Mouse (Mus musculus): Measurements from ENCODE around the gene Fam196a.

Gene Fam196a

GRCm38 (mm10) chr7:134937927-134938609 lies at the start of gene Fam196a:
Fam196a (minus strand) TSS chr7:134938430.
- DNase-seq (ENCODE audit: low spot score): peak; percentile 63

GRCm38 (mm10) chr7:134961608-134962007 lies 23.4 kb upstream of the Fam196a start:
- no peak for DNase-seq (ENCODE audit: low spot score)

GRCm38 (mm10) chr7:134960871-134961270 lies 22.6 kb upstream of the Fam196a start:
- peak; percentile 2 for DNase-seq (ENCODE audit: low spot score)

GRCm38 (mm10) chr7:134959086-134959485 lies 20.9 kb upstream of the Fam196a start:
- DNase-seq (ENCODE audit: low spot score): no peak

GRCm38 (mm10) chr7:134945925-134946716 lies 7.9 kb upstream of the Fam196a start:
- DNase-seq (ENCODE audit: low spot score): no peak

GRCm38 (mm10) chr7:134943701-134944100 lies 5.5 kb upstream of the Fam196a start:
- DNase-seq (ENCODE audit: low spot score): no peak

GRCm38 (mm10) chr7:134943063-134943462 lies 4.8 kb upstream of the Fam196a start:
- DNase-seq (ENCODE audit: low spot score): no peak

- no peak for DNase-seq (ENCODE audit: low spot score)
Observed at GRCm38 (mm10) chr7:134941891-134942290, 3.7 kb upstream of the Fam196a start.

GRCm38 (mm10) chr7:134937471-134937926 lies 731 bp downstream of the Fam196a start:
- peak; percentile 6 for DNase-seq (ENCODE audit: low spot score)

GRCm38 (mm10) chr7:134931886-134932285 lies 6.3 kb downstream of the Fam196a start:
- DNase-seq (ENCODE audit: low spot score): no peak

- no peak for DNase-seq (ENCODE audit: low spot score)
Observed at GRCm38 (mm10) chr7:134901992-134902391, 36.2 kb downstream of the Fam196a start.

- no peak for DNase-seq (ENCODE audit: low spot score)
Observed at GRCm38 (mm10) chr7:134899462-134899861, 38.8 kb downstream of the Fam196a start.

- no peak for DNase-seq (ENCODE audit: low spot score)
Observed at GRCm38 (mm10) chr7:134894604-134895003, 43.6 kb downstream of the Fam196a start.

- DNase-seq (ENCODE audit: low spot score): no peak
Observed at GRCm38 (mm10) chr7:134892972-134893371, 45.3 kb downstream of the Fam196a start.

GRCm38 (mm10) chr7:134892449-134892871 lies 45.8 kb downstream of the Fam196a start:
- no peak for DNase-seq (ENCODE audit: low spot score)

GRCm38 (mm10) chr7:134883516-134883915 lies 54.7 kb downstream of the Fam196a start:
- no peak for DNase-seq (ENCODE audit: low spot score)

GRCm38 (mm10) chr7:134880431-134880830 lies 57.8 kb downstream of the Fam196a start:
- no peak for DNase-seq (ENCODE audit: low spot score)

GRCm38 (mm10) chr7:134878985-134879384 lies 59.2 kb downstream of the Fam196a start:
- DNase-seq (ENCODE audit: low spot score): no peak

- no peak for DNase-seq (ENCODE audit: low spot score)
Observed at GRCm38 (mm10) chr7:134872981-134873380, 65.2 kb downstream of the Fam196a start.

GRCm38 (mm10) chr7:134872511-134872910 lies 65.7 kb downstream of the Fam196a start:
- DNase-seq (ENCODE audit: low spot score): no peak

- DNase-seq (ENCODE audit: low spot score): peak; percentile 47
Observed at GRCm38 (mm10) chr7:134864175-134864574, 74.1 kb downstream of the Fam196a start.

GRCm38 (mm10) chr7:134862000-134862399 lies 76.2 kb downstream of the Fam196a start:
- no peak for DNase-seq (ENCODE audit: low spot score)

- no peak for DNase-seq (ENCODE audit: low spot score)
Observed at GRCm38 (mm10) chr7:134842751-134843150, 95.5 kb downstream of the Fam196a start.

All from yolk sac, embryonic 10.5 days (tissue).